Mouse (Mus musculus) liver, postnatal 0 days (tissue): Measurements from ENCODE around the gene Cybc1.

Source experiments
- CTCF ChIP-seq: sonication (generic); IDR thresholded peaks from 2 replicates; pipeline ENCODE4 v1.5.1; 2016; ENCODE audit warnings: antibody characterized with exemption, low read depth
- EP300 ChIP-seq: IDR thresholded peaks from 2 replicates; pipeline ENCODE4 v1.6.1; 2016; ENCODE audit warnings: antibody characterized with exemption, low read depth, mild to moderate bottlenecking

- no peak for TF ChIP-seq EP300
- no peak for TF ChIP-seq CTCF
Observed at GRCm38 (mm10) chr11:121174234-121174633, 54.9 kb downstream of the Cybc1 start.
